Mouse (Mus musculus): ENCODE results near the gene Scd3.
"Not testable (repeated sequence)": the region's sequence is repeated elsewhere in the genome, so short reads cannot be mapped to it uniquely, and the experiment has no call there.

The Scd3 gene

DNA sequence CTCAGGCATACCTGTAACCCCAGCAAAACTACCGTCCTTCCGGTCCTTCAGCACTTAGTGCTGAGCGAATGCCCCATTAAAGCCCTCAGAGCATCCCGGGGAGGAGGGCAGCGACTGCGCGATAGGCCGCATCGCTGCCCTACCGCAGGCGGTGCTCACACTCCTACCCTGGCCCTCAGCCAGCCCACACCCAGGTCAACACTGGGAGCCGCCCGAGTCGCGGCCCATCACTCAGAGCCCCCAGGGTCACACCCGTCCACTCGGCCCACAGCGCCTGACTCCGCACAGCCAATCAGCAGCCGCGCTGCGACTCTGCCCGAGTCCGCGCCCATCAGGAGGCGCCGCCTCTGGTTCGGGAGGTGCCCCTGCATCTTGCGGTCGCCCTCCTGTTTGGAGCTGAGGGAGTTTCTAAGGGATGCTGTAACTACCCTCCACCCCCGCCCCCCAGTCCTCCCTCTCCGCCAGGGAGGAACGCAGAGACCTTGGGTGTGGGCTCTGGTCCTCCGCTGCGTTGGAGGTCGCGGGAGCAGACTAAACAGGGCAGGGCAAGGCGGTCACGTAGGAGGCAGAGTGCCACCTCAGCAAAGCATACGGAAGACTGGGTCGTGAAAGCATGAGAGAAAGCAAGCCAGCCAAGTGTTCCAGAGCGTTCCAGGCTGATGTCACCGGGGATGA, 63.9 kb downstream of the Scd3 start:
- DNase-seq (ENCODE audit: extremely low spot score, low read depth, low spot score): no peak

DNA sequence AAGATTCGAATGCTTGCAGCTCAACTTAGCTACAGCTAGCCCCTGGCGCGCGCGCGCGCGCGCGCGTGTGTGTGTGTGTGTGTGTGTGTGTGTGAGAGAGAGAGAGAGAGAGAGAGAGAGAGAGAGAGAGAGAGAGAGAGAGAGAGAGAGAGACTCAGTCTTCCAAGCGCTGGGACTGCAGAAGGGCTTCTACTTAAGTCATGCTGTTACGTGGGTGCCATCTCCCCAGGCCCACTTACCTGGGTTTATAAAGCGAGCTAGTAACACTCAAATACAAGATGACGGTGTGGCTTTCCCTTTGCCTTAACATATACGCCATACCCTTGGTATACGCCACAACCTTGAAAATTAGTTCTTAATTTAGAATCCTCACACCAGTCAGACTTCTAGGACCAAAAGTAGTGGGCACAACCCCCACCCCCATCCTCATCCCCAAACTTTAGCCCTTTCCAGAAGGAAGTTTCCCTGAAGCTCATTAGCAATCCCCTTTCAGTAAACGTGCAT, 64.5 kb downstream of the Scd3 start:
- DNase-seq (ENCODE audit: extremely low spot score, low read depth, low spot score): no peak

DNA sequence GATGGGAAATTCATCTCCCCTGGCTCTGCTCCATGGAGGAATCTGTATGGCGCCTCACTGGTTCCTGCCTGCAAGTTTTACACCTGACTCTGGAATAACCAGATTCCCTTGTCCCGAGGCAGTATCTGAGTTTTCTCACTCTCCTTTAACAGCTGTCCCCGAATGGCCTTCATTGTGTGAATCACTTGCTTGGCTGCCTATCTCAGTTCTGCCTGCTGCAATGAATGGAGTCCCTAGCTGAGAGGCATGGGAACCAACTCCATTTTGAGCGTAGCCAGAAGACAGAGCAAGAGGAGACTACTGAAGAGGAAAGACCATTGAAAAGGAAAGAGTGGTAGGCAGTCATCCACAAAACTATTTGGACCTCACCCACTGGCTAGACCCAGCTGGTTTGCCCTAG, 70.6 kb downstream of the Scd3 start:
- no peak for DNase-seq (ENCODE audit: extremely low spot score, low read depth, low spot score)

DNA sequence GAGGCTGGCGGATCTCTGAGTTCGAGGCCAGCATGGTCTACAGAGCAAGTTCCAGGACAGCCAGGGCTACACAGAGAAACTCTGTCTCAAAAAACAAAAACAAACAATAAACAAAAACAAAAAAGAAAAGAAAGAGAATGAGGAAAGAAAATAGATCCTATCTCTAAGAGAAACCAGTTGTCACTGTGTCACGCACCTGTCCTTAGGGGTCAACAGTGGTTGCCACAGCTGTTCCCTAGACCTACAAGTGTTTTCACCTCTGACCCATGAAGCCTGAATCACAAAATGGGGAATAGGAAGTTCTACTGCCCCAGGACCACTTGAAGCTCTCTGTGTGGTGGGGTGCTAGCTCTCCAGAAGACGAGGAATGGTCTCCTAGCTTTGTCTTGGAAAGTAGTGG, 71.4 kb downstream of the Scd3 start:
- no peak for DNase-seq (ENCODE audit: extremely low spot score, low read depth, low spot score)

DNA sequence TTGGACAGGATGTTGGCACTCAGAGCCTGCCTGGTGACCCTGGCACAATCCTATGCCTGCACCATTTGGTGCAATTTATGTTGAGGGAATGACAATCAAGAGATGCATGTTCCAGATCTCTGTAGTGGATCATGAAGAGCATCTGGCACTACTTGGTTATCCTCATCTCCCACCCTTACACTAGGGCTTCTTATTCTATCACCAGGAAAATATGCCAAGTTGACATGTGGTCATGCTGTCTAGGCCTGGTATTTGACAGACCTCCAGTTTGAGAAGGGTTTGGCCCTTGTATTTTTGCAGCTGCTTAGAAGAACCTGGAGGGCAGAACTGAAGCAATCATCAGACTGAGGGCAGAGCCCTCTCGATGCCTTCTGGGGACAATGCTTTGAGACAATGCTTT, 72.3 kb downstream of the Scd3 start:
- DNase-seq (ENCODE audit: extremely low spot score, low read depth, low spot score): no peak

DNA sequence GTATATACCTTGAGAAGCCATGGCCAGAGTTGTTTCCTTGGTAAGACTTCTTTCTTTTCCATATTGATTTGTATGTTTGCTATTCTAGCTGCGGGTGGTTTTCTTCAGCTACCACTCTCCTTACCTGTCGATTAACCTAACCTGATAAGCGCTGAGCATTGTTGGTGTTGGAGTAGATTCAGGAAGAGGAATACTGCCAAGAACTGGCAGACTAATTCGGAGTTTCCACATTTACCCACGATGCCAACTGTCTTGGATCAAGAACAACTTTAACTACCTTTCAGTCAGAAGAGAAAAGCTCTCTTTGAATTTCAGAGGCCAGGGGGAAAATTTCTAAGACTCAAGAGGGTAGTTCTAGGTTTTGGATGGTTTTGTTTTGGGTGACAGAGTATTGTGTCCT, 73.8 kb downstream of the Scd3 start:
- DNase-seq (ENCODE audit: extremely low spot score, low read depth, low spot score): no peak

DNA sequence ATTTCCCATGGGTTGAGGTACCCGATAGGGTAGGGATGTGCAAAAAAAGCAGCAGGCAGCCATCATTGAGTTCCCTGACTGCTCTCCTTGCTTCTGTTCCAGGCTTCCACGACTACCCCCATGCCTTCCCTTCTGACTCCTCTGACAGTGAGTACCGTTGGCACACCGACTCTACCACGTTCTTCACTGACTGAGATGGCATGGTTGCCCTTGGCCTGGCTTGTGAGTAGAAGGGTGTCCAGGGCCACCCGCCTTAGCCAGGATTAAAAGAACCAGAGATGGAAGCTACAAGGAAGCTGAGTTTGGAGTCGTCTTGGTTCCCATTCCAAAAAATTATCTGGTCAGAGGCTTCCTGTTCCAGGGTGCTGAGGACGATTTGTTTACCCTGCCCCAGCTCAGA, 74.9 kb downstream of the Scd3 start:
- DNase-seq (ENCODE audit: extremely low spot score, low read depth, low spot score): no peak

DNA sequence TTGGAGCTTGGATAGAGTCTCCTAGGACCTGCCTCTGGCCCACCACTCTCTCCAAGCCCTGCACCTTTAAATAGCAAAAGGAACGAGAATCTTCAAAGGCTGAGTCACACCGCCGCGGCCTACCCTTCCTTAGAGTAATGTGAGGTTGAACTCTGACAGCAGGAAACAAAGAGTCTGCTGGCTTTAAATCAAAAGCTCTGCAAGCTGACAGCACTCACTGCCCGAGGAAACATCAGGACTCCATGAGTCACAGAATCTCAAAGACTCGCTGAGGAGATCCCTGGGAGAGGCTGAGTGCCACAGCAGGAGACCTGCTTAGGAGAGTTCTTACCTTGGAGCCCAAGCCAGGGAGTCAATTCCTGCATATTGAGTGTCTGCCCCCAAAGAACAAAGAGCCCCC, 77.7 kb downstream of the Scd3 start:
- DNase-seq (ENCODE audit: extremely low spot score, low read depth, low spot score): no peak

DNA sequence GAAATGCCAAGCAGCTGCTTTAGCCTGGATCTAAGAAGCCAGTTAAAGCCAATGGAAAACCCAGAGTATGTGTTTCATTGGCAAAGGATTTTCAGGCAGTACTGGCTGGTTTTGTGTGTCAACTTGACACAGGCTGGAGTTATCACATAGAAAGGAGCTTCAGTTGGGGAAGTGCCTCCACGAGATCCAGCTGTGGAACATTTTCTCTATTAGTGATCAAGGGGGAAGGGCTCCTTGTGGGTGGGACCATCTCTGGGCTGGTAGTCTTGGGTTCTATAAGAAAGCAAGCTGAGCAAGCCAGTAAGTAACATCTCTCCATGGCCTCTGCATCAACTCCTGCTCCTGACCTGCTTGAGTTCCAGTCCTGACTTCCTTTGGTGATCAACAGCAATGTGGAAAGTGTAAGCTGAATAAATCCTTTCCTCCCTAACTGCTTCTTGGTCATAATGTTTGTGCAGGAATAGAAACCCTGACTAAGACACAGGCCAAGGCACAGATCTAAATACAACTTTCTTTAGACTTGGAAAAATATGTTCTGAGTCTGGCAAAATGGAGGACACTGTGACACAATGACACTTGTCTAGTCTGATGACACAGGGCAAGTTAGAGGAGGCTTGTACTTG, 78.9 kb downstream of the Scd3 start:
- not testable (repeated sequence) for DNase-seq (ENCODE audit: extremely low spot score, low read depth, low spot score)

DNA sequence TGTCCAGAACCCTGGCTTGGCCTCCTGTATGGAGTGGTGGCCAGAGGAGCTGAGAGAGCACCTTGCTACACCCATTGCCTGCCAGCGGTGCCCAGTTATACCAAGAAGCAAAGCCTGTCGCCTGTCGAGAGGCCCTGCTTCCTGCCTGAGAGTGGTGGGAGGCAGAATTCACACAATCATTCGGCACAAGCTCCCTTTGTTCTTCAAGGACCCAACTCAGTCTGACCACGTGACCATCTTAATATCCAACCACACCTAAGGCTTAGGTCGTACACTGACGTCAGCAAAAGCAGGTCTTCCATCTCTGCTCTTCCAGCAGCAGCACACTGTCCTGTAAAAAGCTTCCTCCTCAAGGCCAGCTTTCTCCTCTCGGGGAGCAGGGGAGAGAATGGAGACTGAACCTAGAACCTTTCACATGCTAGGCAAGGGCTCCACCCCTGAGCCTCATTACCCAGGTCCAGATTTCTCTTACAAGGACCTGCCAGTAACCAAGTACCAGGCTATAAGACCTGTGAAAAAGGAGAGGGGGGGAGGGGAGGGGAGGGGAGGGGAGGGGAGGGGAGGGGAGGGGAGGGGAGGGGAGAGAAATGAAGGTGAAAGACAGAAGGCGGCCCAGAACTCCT, 79.6 kb downstream of the Scd3 start:
- no peak for DNase-seq (ENCODE audit: extremely low spot score, low read depth, low spot score)

DNA sequence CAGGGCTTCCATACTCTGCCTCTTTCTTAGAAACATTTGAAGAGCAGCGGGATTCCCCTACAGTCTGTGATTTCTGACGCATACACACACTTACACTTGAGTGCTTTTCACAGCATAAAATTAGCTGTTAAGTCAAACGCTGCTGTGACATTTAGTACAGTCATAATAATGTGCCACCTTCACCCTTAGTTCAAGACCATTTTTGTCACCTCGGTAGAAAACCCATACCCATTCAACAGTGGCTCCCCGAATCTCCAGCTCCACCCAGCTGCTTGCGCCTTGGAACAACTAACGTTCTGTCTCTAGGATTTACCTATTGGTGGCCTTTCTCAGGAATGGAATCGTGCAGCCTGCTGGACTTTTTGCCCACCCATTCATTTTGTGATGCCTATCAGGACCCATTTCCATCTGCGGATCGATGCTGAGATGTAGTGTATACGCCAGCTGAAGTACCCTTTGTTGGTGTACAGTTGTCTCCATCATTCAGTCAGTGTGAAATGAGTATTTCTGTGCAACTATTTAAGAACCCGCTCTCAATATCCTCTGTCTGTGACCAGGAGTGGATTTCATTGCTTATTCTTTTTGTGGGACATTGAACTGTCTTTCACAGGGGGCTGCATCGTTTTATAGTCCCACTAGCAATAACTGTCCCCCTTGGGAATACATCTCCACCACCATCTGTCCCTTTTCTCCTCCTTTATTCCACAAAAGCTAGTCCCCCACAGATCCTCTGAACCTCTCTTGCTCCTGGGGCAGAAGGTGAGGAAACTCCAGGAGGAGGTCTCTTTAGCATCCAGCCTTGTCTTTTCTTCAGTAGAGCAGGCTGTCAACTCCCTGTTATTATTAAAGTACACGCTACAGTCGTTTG, 80.3 kb downstream of the Scd3 start:
- DNase-seq (ENCODE audit: extremely low spot score, low read depth, low spot score): no peak

DNA sequence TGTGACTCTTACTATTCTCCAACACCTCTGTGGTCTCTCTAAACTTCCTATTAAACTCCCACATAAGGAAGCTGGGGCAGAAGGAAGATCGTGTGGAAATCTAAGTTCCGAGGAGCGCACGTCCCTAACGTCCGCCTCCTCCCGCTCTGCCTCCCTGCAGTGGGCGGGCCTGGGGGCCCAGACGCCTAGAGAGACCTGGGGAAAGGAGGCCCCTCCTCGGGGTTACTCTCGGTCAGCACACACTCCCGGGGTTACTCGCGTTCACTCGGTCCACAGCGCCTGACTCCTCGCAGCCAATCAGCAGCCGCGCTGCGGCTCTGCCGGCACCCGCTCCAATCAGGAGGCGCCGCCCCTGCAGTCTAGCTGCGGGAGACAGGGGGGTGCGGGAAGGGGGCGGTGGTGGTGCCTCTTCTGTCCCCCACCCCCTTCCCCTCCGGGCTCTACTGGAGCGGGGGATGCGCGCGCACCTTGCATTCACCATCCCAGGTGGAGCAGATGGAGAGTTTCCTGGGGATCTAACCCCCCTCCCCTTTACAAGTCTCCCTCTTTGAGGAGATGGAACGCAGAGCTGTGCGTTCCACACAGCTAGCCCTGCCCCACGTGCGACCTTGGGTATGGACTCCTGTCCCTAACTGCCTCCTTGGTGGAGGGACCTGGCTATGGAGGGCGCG, 81.1 kb downstream of the Scd3 start:
- peak; percentile 93 for DNase-seq (ENCODE audit: extremely low spot score, low read depth, low spot score)

DNA sequence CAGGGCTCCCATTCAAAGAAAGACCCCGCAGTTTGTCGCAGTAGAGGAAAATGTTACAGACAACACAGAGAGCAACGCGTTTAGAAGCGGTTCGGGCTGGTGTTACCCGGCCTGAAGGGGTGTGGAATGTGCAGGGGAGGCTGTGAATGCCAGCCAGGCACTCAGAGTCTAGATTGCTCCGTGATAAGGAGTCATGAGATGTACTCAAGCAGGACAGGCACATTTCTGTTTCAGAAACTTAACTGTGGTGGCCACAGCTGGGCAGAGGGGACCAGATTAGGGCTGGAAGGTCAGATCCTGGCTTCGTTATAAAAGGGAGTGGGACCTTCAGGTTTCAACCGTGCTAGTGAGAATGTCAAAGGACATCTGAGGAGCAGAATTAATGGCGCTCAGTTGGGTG, 81.7 kb downstream of the Scd3 start:
- DNase-seq (ENCODE audit: extremely low spot score, low read depth, low spot score): no peak

DNA sequence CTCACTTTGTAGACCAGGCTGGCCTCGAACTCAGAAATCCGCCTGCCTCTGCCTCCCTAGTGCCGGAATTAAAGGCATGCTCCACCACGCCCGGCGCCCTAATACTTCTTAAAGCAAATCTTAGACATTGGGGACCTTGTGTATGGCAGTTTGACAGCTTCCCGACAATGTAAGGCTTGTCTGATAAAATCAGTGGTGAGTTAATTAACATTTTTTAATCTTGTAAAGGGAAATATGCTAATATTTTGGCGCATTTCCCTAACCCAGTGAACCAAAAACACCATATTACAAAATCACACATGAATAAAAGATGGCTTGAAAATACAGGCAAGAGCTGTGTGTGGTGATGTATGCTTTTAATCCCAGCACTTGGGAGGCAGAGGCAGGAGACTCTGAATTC, 82.5 kb downstream of the Scd3 start:
- DNase-seq (ENCODE audit: extremely low spot score, low read depth, low spot score): no peak

DNA sequence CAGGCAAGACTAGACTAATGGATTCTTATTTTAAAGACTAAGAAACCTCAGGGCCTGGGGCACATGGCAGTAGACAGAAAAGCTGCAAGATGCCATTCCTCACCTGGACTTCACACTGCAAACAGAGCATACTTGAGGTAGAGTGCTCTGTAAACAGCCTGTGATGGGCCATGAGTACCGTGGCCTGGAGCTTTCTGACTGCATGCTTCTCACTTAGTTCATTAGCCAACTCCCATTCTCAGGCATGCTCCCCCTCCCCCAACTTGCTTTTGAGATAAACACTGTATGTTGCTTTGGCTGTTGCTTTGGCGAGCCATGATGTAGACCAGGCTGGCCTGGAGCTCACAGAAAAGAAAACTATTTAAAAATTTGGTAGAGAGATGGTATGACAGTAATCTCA, 83.0 kb downstream of the Scd3 start:
- DNase-seq (ENCODE audit: extremely low spot score, low read depth, low spot score): no peak

DNA sequence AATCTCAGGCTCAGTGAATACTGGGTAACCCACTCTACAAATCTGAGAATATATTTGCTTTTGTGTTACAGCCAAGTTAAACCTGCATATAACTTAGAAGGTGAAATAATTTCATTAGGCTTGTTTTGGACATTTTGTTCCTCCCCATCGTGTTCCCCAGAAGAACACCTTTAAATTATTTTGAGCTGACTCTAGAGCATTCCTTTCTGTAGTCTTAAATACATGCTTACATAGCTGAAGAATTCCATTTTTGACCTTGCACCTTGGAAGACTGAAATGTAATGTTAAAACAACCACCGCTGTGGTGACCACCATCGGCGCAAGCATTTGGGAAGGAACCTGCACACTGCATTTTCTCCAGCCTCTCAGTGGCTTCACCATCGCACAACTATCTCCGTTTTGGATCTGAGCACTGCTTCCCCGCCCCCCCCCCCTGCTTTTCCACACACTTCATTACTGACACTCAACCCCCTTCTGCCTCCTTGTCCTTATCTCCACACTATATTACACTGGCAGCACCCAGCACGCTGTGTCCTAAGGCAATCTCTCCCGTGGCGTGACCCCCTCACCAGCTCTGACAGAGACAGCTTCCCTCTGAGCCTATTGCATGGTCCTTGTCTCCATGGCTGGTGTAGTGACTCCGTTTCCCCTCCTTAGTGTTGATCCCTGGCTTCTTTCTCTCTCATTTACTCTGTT, 84.5 kb downstream of the Scd3 start:
- no peak for DNase-seq (ENCODE audit: extremely low spot score, low read depth, low spot score)

DNA sequence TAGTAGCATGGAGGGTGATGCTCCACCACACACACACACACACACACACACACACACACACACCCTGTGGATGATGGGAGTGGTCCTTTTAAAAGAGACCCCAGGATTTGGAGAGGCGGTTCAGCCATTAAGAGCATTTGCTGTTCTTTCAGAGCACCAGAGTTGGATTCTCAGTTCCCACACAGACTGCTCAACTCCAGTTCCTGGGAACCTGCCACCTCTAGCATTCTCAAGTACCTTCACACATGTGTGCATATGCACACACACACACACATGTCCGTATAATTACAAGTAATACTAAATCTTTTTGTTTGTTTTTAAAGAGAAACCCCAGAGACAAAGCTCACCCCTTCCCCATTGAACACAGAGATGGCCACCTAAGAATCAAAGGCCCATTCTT, 89.0 kb downstream of the Scd3 start:
- no peak for DNase-seq (ENCODE audit: extremely low spot score, low read depth, low spot score)

DNA sequence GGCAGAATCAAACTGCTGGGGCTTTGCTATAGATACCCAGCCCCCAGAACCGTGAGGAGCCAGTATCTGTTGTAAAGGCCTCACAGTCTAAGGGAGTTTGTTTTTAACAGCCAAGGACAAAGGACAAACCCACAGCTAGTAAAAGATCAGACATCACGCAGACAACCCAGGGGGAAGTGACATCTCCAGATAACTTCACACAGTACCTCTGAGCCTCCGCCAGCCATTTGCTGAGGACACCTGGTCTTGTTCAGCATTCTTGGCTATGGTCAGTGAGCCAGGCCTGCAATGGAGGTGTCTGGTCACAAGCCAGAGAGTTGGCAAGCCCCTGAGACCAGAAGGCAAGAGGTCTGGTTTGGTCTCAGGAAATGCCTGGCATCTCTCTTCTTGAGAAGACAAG, 89.4 kb downstream of the Scd3 start:
- DNase-seq (ENCODE audit: extremely low spot score, low read depth, low spot score): no peak

DNA sequence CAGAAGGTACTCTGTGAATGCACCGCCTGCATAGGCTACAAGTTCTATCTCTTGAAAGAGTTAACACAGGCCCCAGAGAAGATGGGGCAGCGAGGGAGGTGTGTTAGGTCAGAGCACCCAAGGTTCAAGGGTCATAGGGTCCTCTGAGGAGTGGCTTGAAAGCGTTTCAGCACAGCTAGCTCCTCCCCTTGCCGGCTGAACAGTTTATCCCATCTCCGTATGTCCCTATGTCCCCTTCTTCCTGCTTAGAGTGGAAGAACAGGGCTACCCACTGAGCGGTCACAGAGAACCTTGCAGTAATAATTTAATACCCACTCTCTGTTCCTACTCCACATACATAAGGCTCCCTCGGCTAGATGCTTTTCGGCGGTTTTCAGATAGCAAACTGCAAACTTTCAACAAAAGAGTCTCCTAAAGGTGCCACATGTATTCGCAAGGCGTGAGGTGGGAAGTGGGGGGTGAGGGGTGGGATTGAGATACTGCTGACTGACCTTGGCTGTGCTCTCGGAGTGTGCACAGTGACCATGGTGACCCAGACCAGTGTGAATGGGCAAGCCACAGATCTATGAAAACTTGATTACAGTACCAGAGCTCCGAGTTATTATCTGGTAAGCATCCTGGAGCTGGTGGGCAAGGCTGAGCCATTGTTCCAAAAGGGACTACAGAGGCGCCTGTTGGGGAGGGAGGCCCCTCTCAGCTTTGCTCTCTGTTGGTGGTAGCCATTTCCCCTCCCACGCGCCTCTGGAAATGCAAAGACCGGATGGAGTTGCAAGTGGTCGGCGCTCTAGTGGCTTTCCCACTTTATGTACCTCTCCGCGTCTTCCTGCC, 90.1 kb downstream of the Scd3 start, which contains the start of gene Scd2:
Gene Scd2 (plus strand): TSS at position 734 of the 828 bp plus-strand sequence.
- no peak for DNase-seq (ENCODE audit: extremely low spot score, low read depth, low spot score)

Measured in hindlimb bud, embryonic 11.5 days (tissue).